Mouse (Mus musculus): ENCODE results near the gene Pimreg.

Pimreg gene
- long read RNA-seq, experiment 1, partial matches to known transcripts: 0 of 1 reads
- long read RNA-seq, experiment 1, other reads (novel, unspliced or antisense): 0 of 1 reads
- long read RNA-seq, experiment 2: 0 reads

DNA sequence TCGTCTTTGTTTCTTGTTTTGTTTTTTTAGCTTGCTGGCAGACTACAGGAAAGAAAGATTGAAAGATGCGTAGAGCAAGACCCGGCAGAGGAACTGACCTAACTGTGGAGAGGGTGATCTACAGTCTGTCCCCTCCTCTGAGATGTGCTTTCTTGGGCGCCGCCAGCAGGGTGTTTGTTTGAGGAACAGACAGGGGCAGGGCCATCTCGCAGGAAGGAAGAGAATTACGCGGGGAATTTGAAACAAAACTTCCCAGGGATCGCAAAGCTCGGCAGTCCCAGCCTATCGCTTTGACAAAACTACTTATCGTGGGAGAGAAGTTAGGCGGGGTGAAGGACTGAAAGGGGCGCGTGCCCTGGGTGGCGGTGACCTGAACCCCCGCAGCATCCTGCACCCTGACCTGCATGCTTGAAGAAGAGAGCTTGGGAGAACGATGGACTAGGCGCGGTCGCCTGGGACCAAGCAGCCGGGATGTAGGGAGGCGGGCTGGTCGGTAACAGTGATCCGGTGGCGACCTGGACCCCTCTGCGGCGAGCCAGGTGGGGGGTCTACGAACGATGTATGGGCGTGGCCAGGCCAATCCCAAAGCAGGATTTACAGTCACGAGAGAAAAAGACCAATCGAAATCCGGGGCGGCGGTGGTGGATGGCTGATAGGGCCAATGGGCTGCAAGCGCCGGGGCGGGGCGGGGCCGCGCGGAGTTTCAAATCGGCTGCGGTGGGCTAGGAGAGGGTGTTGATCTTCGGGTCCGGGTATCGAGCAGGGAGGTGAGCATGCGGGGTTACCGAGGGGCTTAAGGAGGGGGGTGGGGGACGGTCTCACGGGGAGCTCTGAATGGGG is at the start of gene Pimreg:
TSS of gene Pimreg (plus strand) at position 265 of the 840 bp plus-strand sequence.
- intact Hi-C loops (cut with DNase I): no loop called here

DNA sequence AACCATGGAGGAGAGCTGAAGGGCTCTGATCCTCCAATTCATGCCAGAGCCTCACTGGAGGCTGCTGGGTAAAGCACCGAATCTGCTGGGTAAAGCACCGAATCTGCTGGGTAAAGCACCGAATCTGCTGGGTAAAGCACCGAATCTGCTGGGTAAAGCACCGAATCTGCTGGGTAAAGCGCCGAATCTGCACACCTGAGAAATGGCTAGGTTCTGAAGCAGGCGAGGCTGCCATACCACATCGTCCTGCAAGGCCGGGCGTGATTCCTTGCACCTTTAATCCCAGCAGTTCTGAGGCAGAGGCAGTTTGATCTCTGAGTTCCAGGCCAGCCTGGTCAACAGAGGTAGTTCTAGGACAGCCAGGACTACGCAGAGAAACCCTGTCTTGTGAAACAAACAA is 49.4 kb upstream of the Pimreg start:
- intact Hi-C loops (cut with DNase I): no loop called here

GRCm38 (mm10) chr11:71995968-71996511 is 45.8 kb upstream of the Pimreg start:
- intact Hi-C loops (cut with DNase I): no loop called here

DNA sequence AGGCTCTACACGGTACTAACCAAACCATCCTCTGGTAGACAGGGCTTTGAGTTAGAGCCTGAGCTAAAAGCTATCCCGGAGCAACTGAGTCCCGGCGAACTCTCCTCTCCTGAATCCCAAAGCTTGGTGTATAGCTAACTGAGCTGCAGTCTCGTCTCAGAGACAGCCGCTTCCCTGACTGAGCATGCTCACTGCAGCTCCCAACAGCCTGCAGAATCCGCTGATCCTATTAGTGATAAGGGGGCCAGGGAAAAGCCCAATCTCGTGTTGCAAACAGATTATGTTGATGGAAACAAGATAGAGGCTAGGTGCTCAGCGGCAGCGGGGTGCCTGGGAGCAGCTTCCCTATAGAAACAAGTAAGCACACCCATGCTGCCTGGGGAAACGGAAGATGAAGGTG is 45.0 kb upstream of the Pimreg start:
- intact Hi-C loops (cut with DNase I): no loop called here

DNA sequence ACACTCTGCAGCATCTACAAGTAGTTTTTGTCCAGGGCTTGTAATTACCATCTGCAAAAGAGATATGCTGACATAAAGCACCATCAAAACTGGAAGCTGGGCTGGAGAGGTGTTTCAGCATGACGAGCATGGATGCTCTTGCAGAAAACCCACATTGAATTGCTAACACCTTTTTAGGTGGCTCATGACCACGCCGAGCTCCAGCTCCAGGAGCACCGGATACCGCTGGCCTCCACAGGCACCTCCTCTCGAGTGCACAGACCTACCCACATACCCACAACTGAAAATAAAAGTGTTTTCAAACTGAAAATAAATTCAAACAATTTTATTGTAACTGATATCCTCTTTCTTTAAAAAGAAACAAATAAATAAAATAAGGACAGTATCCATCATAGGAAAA is 41.6 kb upstream of the Pimreg start:
- intact Hi-C loops (cut with DNase I): no loop called here

DNA sequence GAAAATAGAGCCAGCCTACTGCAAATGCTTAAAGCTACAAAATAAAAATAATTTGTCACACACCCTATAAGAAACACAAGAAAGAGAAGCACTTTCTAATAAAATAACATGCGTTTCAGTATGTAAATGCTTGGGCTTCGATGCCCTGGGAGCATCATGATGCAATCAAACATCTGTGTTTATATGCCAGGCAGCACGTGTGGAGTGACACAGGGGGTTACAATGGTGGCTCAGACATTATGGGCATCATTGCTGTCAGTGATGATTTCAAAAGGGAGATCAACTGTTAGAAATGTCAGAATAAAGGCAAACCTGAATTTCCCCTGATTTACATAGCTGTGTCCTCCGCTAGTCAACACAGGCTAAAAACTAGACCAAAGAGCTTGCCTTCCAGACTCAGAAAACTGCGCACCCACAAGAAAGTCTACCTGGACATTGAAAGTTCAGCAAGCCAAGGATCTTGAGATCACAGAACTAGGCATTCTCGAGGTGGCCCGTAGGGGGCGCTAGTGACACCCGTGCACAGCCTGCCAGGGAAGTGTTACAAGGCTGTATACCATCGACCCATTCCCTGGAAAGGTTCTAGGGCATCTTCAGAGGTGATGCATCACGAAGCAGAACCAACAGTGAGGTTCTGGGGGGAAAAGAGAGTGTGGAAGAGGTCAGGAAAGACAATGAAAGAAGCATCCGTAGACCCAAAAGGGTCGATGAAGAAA is 39.5 kb upstream of the Pimreg start:
- intact Hi-C loops (cut with DNase I): no loop called here

- intact Hi-C loops (cut with DNase I): no loop called here
These were observed 38.7 kb upstream of the Pimreg start for GRCm38 (mm10) chr11:72003171-72003570.

DNA sequence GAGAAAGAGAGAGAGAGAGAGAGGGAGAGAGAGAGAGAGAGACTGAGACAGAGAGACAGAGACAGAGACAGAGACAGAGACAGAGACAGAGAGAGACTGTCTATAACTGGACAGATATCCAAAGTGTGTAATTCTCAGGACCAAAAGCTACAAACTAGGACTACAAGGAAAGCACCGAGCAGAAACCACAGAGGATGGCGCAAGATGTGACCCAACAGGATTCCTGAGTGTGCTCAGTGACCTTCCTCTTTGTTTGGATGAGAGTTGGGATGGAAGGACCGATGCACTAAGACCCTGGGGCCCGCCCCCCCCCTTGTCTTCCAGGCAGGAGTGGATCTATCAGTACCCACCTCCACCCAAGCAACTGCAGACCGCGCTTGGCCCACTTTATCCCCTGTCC is 36.3 kb upstream of the Pimreg start:
- intact Hi-C loops (cut with DNase I): no loop called here

DNA sequence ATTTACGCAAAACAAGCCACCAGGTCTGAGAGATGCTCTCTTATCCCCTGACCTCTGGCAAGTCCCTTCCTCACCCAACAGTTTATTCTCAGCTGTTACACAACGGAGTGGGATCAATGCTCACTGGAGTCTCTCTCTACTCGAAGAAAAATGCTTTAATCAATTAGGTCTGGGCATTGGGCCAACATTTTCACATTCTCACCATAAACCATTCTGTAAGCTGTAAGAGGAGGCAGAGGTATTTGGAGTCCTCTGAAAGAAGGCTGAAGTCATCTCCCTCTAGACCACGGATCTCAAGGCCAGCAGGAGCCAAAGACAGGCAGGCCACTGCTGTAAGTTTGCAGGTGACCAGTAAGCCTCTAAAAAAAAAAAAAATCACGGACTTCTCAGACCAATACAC is 31.5 kb upstream of the Pimreg start:
- intact Hi-C loops (cut with DNase I): no loop called here

- intact Hi-C loops (cut with DNase I): no loop called here
These were observed 30.7 kb upstream of the Pimreg start for GRCm38 (mm10) chr11:72010940-72011722.

DNA sequence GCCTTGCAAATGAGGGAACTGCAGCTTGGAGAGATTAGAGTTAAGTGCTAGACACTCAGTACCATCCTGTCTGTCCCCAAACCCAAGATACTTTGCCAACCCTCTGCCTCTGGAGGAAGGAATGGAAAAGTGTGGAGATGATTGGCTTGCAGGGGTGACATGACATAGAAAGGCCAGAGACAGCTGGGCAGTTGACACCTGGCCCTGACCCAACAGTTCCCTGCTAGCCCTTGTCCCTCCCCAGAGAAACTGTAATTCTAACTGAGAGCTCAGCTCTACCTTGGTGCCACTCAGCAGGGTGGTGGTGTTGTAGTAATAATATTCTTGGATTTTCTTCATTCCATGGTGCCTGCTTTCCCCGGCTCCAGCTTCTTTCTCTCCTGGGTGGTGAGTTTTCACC is 29.9 kb upstream of the Pimreg start:
- intact Hi-C loops (cut with DNase I): no loop called here

DNA sequence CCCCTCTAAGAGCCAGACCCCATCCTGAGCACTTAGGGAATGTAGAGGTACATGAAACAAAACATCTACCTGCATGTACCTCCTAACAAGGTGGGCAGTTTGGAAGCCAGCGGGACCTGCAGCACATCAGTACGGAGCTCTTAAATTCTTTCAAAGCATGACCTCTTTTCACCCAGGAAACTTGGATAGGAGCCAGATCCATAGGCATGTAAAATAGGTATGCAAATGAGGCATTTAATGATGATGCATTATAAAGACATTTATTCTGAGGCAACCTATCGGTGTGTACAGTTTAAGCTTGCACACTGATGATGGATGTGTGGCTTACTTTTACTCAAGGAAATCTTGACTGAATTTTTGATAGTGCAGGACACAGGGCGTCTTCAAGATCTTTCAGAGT is 27.2 kb upstream of the Pimreg start:
- intact Hi-C loops (cut with DNase I): no loop called here

DNA sequence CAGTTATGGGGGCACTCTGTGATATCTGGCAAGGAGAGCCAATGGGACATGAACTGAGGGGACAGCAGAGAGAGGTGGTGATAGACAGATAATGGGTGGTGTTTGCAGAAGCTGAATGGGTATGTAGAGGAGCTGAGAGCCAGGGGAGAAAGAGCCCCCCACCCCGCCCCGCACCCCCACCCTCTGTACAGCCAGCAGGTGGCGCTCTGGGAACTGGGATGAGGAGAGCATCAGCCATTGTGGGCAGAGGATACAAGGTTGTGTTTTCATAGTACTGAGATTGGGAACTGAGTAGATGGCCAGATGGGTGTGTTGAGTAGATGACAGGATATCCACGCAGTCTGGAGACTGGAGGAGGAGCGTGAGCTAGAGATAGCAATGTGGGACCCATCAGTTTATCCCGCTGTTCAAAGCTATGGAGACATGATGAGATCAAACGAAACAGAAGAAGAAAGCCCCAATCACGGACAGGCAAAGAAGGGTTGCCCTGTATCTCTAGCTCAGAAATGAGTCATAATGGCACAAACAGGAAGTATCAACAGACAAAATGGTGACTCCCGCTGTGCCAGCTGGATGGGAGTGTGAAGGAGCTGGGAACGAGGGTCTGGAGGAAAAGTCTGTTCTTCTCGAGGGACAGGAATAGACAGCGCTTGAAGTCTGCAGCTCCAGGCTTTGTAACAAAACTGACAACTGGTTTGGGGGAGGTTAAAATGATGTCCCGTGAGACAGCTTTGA is 25.1 kb upstream of the Pimreg start:
- intact Hi-C loops (cut with DNase I): no loop called here

DNA sequence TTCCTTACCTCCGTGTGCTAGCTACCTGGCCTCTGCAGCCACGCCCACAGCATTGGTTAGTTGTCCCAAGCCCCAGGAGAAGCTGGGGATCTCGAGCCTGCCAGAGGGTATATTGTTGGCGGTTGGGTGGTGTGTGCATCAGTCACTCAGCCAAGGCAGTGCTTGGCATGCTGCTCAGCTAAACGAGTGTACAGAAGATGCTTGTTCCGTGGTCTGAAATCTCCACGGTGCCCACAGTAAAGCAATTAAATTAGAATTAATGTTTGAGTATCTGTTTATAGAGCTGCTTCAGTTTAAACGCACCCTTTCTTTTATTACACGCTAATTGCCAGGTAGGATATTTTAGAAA is 24.6 kb upstream of the Pimreg start:
- intact Hi-C loops (cut with DNase I): no loop called here

DNA sequence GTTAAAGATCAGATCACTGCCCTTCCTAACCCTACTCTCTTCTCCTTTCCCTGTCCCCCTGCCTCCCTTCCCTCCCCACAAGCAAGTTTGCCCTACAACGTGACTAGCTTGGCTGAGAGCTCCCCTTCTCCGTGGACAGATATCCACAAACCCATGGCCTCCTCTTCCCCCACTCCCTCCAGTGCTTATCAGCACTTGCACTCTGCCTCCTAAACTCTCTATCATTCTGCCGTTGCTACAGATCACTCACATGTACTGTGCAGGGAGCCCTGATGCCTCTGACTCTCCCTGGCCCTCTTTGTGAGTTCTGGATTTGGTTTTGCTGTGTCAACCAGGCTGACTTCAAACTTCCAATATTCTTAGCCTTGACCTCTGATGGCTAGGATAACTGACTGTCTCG is 20.8 kb upstream of the Pimreg start:
- intact Hi-C loops (cut with DNase I): loop anchor here (5.0 kb wide), 1 partner anchor 674 kb away; no protein-coding TSS in a partner anchor

GRCm38 (mm10) chr11:72022827-72023226 is 19.0 kb upstream of the Pimreg start:
- intact Hi-C loops (cut with DNase I): loop anchor here (5.0 kb wide), 1 partner anchor 676 kb away; no protein-coding TSS in a partner anchor

GRCm38 (mm10) chr11:72023581-72023980 is 18.3 kb upstream of the Pimreg start:
- intact Hi-C loops (cut with DNase I): loop anchor here (5.0 kb wide), 1 partner anchor 676 kb away; no protein-coding TSS in a partner anchor

DNA sequence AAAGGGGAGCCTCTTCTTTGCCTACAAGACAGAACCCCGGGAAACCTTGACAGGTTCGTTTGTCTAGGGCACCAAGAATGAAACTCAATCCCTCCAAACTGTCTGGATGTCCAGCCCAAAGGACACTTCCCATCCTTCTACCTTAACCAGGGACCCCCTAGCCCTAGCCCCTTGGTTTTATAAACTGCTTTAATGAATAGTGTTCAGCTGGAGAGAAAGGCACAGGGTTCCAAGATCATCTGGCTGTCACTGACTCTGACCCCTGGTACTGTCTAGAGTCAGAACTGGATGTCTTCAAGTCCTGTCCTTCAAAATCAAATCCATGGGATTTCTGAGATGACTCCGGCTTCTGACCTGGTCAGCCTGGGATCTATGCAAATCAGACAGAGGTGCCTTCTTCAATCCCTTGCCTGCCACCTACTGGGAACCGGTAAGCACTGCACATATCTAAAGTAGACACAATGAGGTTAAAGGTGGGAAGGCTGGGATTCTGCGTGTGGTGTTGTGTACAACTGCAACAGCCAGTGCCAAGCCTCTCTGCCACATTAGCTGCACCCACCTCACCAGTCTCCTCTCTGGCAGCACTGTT is 17.5 kb upstream of the Pimreg start:
- intact Hi-C loops (cut with DNase I): loop anchor here (2.0 to 5.0 kb wide), 2 partner anchors 33 to 677 kb away; no protein-coding TSS in a partner anchor

GRCm38 (mm10) chr11:72025843-72026242 is 16.0 kb upstream of the Pimreg start:
- intact Hi-C loops (cut with DNase I): loop anchor here (2.0 to 5.0 kb wide), 2 partner anchors 35 to 689 kb away; no protein-coding TSS in a partner anchor

DNA sequence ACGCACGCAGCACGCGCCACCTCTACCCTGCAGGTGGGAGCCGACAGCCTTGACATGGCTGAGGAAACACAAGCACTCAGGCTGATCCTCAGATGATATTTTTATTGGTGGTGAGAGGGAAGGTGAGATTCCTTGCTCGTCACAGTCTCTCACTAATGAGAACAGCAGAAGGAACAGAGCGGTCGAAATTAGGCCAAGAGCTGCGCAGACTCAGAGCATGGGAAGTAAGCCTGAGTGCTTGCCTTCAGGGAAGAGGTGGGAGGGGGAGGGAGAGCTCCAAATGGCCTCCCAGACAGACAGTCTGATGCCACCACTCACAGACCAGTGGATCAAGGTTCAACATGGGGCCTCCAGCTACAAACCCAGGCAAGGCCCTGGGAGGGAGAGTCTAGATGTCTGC is 15.3 kb upstream of the Pimreg start:
- intact Hi-C loops (cut with DNase I): loop anchor here (5.0 kb wide), 1 partner anchor 689 kb away; no protein-coding TSS in a partner anchor

Data from adrenal gland (tissue).